Mouse (Mus musculus): ENCODE measurements at regions not wholly inside any gene's neighbourhood (a gene's known extent, or its start where the extent isn't known, plus 50 kb on each side); places are given as distances from the start of the nearest gene placed in this dataset.

- DNase-seq (ENCODE audit: low spot score) (no peak), ATAC-seq (ENCODE audit: low FRiP score, low read depth) (no peak)
- no peaks in the 10 kb centered on the region for H3K36me3 ChIP-seq (ENCODE audit: control insufficient read depth, insufficient read depth, low read length)
- H3K4me1 ChIP-seq (ENCODE audit: control insufficient read depth, insufficient read depth, low read length): no peaks in the 10 kb centered on the region
- H3K27me3 ChIP-seq (ENCODE audit: control insufficient read depth, insufficient read depth, low read length): no peaks in the 10 kb centered on the region
- no peak overlapping the region for H3K4me3 ChIP-seq (replicated peaks; ENCODE audit: low read length)
- no peak overlapping the region for H3K9ac ChIP-seq (ENCODE audit: low read depth, low read length, severe bottlenecking)
- no peak overlapping the region for H3K4me2 ChIP-seq (replicated peaks; ENCODE audit: low read depth, low read length, severe bottlenecking)
- 17% methylated on average over 2 of the region's 2 CpGs for WGBS
- no peak for TF ChIP-seq POLR2A (IDR thresholded peaks at IDR 0.05; ENCODE audit: borderline replicate concordance, extremely low read depth, insufficient read depth, insufficient read length)
- no peaks in the 10 kb centered on the region for H3K9me3 ChIP-seq (ENCODE audit: control insufficient read depth, low read length)
- H3K27ac ChIP-seq (replicated peaks; ENCODE audit: low read depth, low read length): no peak overlapping the region
These were observed 101.7 kb upstream of the Kiz start for GRCm38 (mm10) chr2:146753988-146754387.

GRCm38 (mm10) chr2:146763522-146764144 is 92.0 kb upstream of the Kiz start:
- Histone ChIP-seq H3K36me3 (ENCODE audit: control insufficient read depth, insufficient read depth, low read length) (no peaks in the 10 kb centered on the region), H3K27me3 (ENCODE audit: control insufficient read depth, insufficient read depth, low read length) (no peaks in the 10 kb centered on the region), H3K4me1 (ENCODE audit: control insufficient read depth, insufficient read depth, low read length) (no peaks in the 10 kb centered on the region), H3K4me2 (replicated peaks; ENCODE audit: low read depth, low read length, severe bottlenecking) (no peak overlapping the region), H3K4me3 (replicated peaks; ENCODE audit: low read length) (no peak overlapping the region), H3K9me3 (ENCODE audit: control insufficient read depth, low read length) (no peaks in the 10 kb centered on the region), H3K27ac (replicated peaks; ENCODE audit: low read depth, low read length) (no peak overlapping the region), H3K9ac (ENCODE audit: low read depth, low read length, severe bottlenecking) (no peak overlapping the region)
- no peak for ATAC-seq (ENCODE audit: low FRiP score, low read depth)
- 59% methylated on average over 18 of the region's 18 CpGs for WGBS
- no peak for TF ChIP-seq POLR2A (IDR thresholded peaks at IDR 0.05; ENCODE audit: borderline replicate concordance, extremely low read depth, insufficient read depth, insufficient read length)
- DNase-seq (ENCODE audit: low spot score): no peak

GRCm38 (mm10) chr2:146764313-146765255 is 91.1 kb upstream of the Kiz start:
- Histone ChIP-seq H3K36me3 (ENCODE audit: control insufficient read depth, insufficient read depth, low read length) (no peaks in the 10 kb centered on the region), H3K27ac (replicated peaks; ENCODE audit: low read depth, low read length) (no peak overlapping the region), H3K9ac (ENCODE audit: low read depth, low read length, severe bottlenecking) (no peak overlapping the region), H3K9me3 (ENCODE audit: control insufficient read depth, low read length) (no peaks in the 10 kb centered on the region), H3K4me2 (replicated peaks; ENCODE audit: low read depth, low read length, severe bottlenecking) (no peak overlapping the region), H3K4me1 (ENCODE audit: control insufficient read depth, insufficient read depth, low read length) (no peaks in the 10 kb centered on the region), H3K4me3 (replicated peaks; ENCODE audit: low read length) (no peak overlapping the region), H3K27me3 (ENCODE audit: control insufficient read depth, insufficient read depth, low read length) (no peaks in the 10 kb centered on the region)
- DNase-seq (ENCODE audit: low spot score) (no peak), ATAC-seq (ENCODE audit: low FRiP score, low read depth) (no peak)
- WGBS: 74% methylated on average over 12 of the region's 12 CpGs
- TF ChIP-seq POLR2A (IDR thresholded peaks at IDR 0.05; ENCODE audit: borderline replicate concordance, extremely low read depth, insufficient read depth, insufficient read length): no peak

GRCm38 (mm10) chr2:146774876-146775275 is 80.8 kb upstream of the Kiz start:
- no peak for DNase-seq (ENCODE audit: low spot score)
- no peak for ATAC-seq (ENCODE audit: low FRiP score, low read depth)
- Histone ChIP-seq H3K9ac (ENCODE audit: low read depth, low read length, severe bottlenecking) (no peak overlapping the region), H3K36me3 (ENCODE audit: control insufficient read depth, insufficient read depth, low read length) (no peaks in the 10 kb centered on the region), H3K27ac (replicated peaks; ENCODE audit: low read depth, low read length) (no peak overlapping the region), H3K9me3 (ENCODE audit: control insufficient read depth, low read length) (no peaks in the 10 kb centered on the region), H3K4me3 (replicated peaks; ENCODE audit: low read length) (no peak overlapping the region), H3K4me1 (ENCODE audit: control insufficient read depth, insufficient read depth, low read length) (no peaks in the 10 kb centered on the region), H3K27me3 (ENCODE audit: control insufficient read depth, insufficient read depth, low read length) (no peaks in the 10 kb centered on the region), H3K4me2 (replicated peaks; ENCODE audit: low read depth, low read length, severe bottlenecking) (no peak overlapping the region)
- 51% methylated on average over 2 of the region's 2 CpGs for WGBS
- TF ChIP-seq POLR2A (IDR thresholded peaks at IDR 0.05; ENCODE audit: borderline replicate concordance, extremely low read depth, insufficient read depth, insufficient read length): no peak

- 11% methylated on average over 11 of the region's 11 CpGs for WGBS
- peak overlapping the region; percentile 59 for H3K27ac ChIP-seq (replicated peaks; ENCODE audit: low read depth, low read length)
- no peaks in the 10 kb centered on the region for H3K9me3 ChIP-seq (ENCODE audit: control insufficient read depth, low read length)
- TF ChIP-seq POLR2A (IDR thresholded peaks at IDR 0.05; ENCODE audit: borderline replicate concordance, extremely low read depth, insufficient read depth, insufficient read length): no peak
- DNase-seq (ENCODE audit: low spot score) (peak; percentile 74), ATAC-seq (ENCODE audit: low FRiP score, low read depth) (peak; percentile 77)
- no peak overlapping the region for H3K4me3 ChIP-seq (replicated peaks; ENCODE audit: low read length)
- no peaks in the 10 kb centered on the region for H3K36me3 ChIP-seq (ENCODE audit: control insufficient read depth, insufficient read depth, low read length)
- no peaks in the 10 kb centered on the region for H3K27me3 ChIP-seq (ENCODE audit: control insufficient read depth, insufficient read depth, low read length)
- H3K4me1 ChIP-seq (ENCODE audit: control insufficient read depth, insufficient read depth, low read length): peaks cover 17% of the 10 kb centered on the region
- peak overlapping the region; percentile 23; the same call in 1 of the 2 replicates for H3K4me2 ChIP-seq (replicated peaks; ENCODE audit: low read depth, low read length, severe bottlenecking)
- no peak overlapping the region for H3K9ac ChIP-seq (ENCODE audit: low read depth, low read length, severe bottlenecking)
These were observed 68.4 kb upstream of the Kiz start for GRCm38 (mm10) chr2:146787132-146787810.
